Mouse (Mus musculus) testis, adult 2 months (tissue): ENCODE data around the gene Lmcd1. TPM values are rescaled to one million over a fixed set of nuclear protein-coding genes. Genes with fewer than 3 reads are reported as not detected.

Experiments used
- H3K27ac ChIP-seq: fragments of 200-500 bp; 2 replicates; pipeline ENCODE4 v1.5.1; 2012; ENCODE audit warnings: low read depth, low read length; ENCODE audit not compliant: control insufficient read depth, insufficient read depth
- H3K27me3 ChIP-seq: fragments of 200-500 bp; 2 replicates; pipeline ENCODE4 v1.6.1; 2012; ENCODE audit warnings: mild to moderate bottlenecking, low read length, moderate library complexity; ENCODE audit not compliant: control insufficient read depth, insufficient read depth
- H3K36me3 ChIP-seq: fragments of 200-500 bp; 2 replicates; pipeline ENCODE4 v1.6.1; 2012; ENCODE audit warnings: mild to moderate bottlenecking, low read length; ENCODE audit not compliant: control insufficient read depth, insufficient read depth
- H3K4me1 ChIP-seq: fragments of 200-500 bp; 2 replicates; pipeline ENCODE4 v1.6.1; 2012; ENCODE audit warnings: low read length; ENCODE audit not compliant: control insufficient read depth, insufficient read depth
- H3K4me3 ChIP-seq: fragments of 200-500 bp; 2 replicates; pipeline ENCODE4 v1.5.1; 2012; ENCODE audit warnings: low read depth, mild to moderate bottlenecking, low read length, moderate library complexity, mixed read lengths; ENCODE audit not compliant: control insufficient read depth
- CTCF ChIP-seq: fragments of 200-500 bp; IDR thresholded peaks from 2 replicates; pipeline ENCODE4 v1.5.1; 2012; ENCODE audit warnings: low read depth, mild to moderate bottlenecking, inconsistent platforms, low read length, moderate library complexity; ENCODE audit not compliant: control insufficient read depth, insufficient read depth, insufficient replicate concordance
- POLR2A ChIP-seq: fragments of 200-500 bp; IDR thresholded peaks from 2 replicates; pipeline ENCODE4 v1.6.1; 2012; ENCODE audit warnings: low read depth, mild to moderate bottlenecking, inconsistent platforms, low read length, moderate library complexity; ENCODE audit not compliant: control insufficient read depth
- polyA plus RNA-seq: library from polyadenylated mRNA; depleted of rRNA; stranded (reverse); fragments of >200 nt; gene quantifications from 2 replicates; pipeline ENCODE4 v1.2.3, GENCODE M21; 2012

Lmcd1 gene
- polyA plus RNA-seq, 1 experiment = 1.4 TPM

DNA sequence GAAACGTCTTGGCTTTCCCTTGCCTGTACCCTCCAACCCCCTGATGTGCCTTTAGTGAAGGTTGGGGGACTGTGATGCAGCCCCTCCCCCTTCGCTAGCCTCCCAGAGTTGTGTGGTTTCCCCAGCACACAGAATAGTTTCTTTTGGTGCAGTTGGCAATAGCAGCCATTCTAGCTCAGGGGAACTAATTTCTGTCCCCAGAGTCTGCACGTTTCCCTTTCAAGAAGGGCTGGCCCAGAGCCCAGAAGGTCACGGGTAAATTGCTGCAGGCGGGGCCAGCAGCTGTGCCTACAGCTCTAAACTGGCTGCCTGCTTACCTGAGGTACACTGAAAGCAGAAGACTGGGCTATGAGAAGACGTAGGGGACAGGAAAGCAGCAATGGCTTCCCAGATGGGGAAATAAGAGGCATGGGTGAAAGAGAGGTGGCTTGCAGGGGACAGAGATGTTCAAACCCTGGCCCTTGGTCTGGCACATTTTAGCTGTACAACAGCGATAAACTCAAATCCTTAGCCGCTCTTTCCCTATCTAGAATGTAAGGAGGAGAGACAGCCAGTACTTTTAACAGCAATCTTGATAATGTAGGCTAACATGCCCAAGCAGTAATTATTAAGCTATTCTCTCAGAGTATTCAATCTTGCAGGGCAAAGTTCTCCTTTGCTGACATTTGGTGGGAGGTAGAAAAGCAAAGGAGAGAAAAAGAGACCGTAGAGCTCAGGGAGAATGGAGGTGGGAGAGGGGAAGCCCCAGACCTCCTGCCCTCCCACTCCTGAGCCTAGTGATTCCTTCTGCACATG is 900 bp downstream of the Lmcd1 start:
- no peaks in the 10 kb centered on the region for H3K27me3 ChIP-seq
- peaks cover 7% of the 10 kb centered on the region for H3K4me1 ChIP-seq
- no peak overlapping the region for H3K27ac ChIP-seq
- TF ChIP-seq CTCF (no peak), POLR2A (no peak)
- no peak overlapping the region for H3K4me3 ChIP-seq
- H3K36me3 ChIP-seq = no peaks in the 10 kb centered on the region

DNA sequence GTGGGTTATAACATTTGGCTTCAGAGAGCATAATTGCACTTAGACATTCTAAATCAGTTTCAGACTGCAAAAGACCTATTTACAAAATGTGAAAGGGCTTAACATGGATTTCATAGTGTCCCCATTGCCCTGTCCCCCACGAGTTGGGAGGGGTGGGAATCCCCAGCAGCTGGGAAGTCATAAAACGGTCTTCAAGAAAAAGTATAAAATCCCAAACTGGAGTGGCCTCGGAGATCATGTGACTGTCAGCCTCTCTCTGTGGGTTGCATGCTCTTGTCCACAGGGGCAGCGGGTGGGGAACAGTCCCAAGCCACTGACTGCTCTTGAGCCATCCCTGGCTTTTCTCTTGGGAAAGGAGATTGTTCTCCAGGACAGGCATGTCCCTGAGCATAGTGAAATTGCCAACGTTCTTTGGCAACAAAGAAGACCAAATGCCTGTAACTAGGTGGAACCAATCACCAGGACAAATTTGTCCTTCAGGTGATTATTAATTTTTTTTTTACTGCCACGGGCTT is 2.2 kb downstream of the Lmcd1 start:
- peaks cover 7% of the 10 kb centered on the region for H3K4me1 ChIP-seq
- no peak overlapping the region for H3K4me3 ChIP-seq
- no peak for TF ChIP-seq CTCF
- TF ChIP-seq POLR2A = no peak

DNA sequence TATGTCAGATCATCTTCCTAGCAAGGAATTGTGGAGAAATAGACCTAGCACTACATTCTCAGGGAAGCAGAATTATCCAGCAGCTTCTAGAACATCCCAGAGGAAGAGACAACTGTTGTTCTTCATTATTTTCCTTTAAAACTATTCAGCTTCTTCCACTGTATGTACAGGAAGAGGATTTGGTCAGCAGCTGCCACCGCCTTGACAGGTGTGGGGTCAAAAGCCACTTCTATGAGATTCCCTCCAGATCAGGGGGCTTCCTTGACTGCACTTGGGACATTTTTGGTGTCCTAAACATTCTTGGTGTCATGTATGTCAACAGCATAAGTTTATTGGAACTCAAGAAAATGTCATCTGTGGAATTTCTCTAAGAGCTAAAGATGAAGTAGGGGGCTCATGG is 5.2 kb downstream of the Lmcd1 start:
- H3K27ac ChIP-seq = no peak overlapping the region
- H3K27me3 ChIP-seq = no peaks in the 10 kb centered on the region
- no peaks in the 10 kb centered on the region for H3K36me3 ChIP-seq
- H3K4me1 ChIP-seq = no peaks in the 10 kb centered on the region; the same call in 1 of the 2 replicates
- peak overlapping the region; percentile 32; the same call in 1 of the 2 replicates for H3K4me3 ChIP-seq
- TF ChIP-seq POLR2A (no peak), CTCF (no peak)

More for the DNA sequence above, 2.2 kb downstream of the Lmcd1 start:
- Histone ChIP-seq H3K27me3 (no peaks in the 10 kb centered on the region), H3K27ac (no peak overlapping the region), H3K36me3 (no peaks in the 10 kb centered on the region)

DNA sequence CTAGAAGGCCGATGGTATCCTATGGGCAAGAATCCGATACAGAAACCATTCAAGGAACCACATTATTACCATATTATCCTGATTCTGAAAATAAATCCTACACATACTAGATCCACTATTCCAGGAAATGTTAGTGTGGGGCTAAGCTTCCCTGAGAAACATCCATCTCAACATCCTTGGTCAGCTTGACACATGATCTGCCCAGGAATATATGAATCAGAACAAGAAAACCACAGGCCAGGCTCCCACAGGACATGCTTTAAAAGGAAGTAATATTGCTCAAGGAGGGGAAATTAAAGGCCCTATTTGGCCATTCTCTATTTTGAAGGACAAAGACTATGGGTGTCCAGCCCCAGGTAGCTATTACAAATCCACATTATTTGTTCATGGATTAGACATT is 6.6 kb downstream of the Lmcd1 start:
- no peak for TF ChIP-seq CTCF
- no peak for TF ChIP-seq POLR2A
- no peaks in the 10 kb centered on the region for H3K36me3 ChIP-seq
- H3K4me1 ChIP-seq = no peaks in the 10 kb centered on the region
- no peak overlapping the region for H3K4me3 ChIP-seq
- H3K27me3 ChIP-seq = no peaks in the 10 kb centered on the region
- no peak overlapping the region for H3K27ac ChIP-seq

DNA sequence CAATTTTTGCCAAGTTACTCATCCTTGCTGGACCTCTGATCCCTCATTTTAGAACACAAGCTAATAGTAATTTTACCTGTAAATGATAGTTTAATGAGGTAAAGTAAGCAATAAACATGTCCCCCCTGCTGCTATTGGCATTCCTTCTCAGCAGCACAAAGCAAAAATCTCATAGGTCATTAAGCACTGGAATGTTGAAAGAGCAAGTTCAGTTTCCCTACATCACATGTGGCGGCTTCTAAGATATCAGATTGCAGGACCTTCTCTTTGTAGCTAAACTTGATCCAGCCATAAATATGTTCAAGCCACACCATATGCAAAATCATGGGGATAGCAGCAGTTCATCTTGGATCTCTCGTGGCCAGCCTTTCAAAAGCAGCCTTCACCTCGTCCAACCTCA is 7.4 kb downstream of the Lmcd1 start:
- no peaks in the 10 kb centered on the region for H3K27me3 ChIP-seq

DNA sequence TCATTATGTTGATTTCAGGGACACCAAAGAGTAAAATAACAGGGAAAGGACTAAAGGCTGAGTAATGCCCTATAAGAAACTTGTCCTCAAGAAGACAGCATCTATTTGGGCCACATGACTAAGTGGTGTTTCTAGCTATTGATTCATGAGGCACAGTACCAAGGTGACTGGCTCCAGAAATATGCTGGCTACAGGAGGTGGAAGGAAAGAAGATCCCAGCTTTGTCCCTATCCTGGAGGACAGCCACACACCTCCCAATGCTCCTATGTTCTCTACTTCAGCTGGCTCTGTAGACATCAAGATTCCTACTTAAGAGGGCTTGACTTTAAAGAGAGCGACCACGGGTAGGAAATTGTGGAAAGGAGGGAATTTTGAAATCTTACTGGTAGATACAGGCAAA is 8.4 kb downstream of the Lmcd1 start:
- TF ChIP-seq CTCF (no peak), POLR2A (no peak)
- Histone ChIP-seq H3K27ac (no peak overlapping the region), H3K4me1 (no peaks in the 10 kb centered on the region)

More for the DNA sequence above, 7.4 kb downstream of the Lmcd1 start:
- no peaks in the 10 kb centered on the region for H3K4me1 ChIP-seq
- no peaks in the 10 kb centered on the region for H3K36me3 ChIP-seq
- no peak overlapping the region for H3K4me3 ChIP-seq
- no peak for TF ChIP-seq CTCF
- no peak for TF ChIP-seq POLR2A
- no peak overlapping the region for H3K27ac ChIP-seq

DNA sequence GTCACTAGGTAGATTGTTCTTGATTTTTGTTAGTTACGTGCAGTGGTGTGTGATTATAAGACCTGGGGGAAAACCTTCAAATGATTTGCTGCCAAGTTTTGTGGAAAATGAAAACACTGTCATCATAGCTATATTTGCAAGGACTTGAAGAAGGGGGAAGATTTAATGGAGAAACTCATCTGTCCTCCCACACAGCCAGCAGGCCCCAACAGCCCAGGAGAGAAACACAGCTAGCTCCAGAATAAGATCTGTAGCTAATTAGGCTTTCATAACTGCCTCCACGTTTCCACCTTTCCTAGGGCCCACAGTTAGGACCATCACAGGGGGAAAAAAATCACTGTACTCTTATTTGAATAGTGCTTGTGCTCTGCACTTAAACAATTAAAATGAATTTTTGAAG is 10.5 kb downstream of the Lmcd1 start:
- Histone ChIP-seq H3K4me1 (peaks cover 3% of the 10 kb centered on the region), H3K4me3 (no peak overlapping the region), H3K36me3 (no peaks in the 10 kb centered on the region), H3K27ac (no peak overlapping the region), H3K27me3 (no peaks in the 10 kb centered on the region)
- TF ChIP-seq POLR2A (no peak), CTCF (no peak)

More for the DNA sequence above, 8.4 kb downstream of the Lmcd1 start:
- H3K27me3 ChIP-seq = no peaks in the 10 kb centered on the region
- H3K36me3 ChIP-seq = no peaks in the 10 kb centered on the region
- no peak overlapping the region for H3K4me3 ChIP-seq
